Mouse (Mus musculus): ENCODE results near the gene Adgrg6.

Adgrg6 gene

GRCm38 (mm10) chr10:14365065-14365589 is 180.3 kb downstream of the Adgrg6 start:
- DNase-seq, result peak; percentile 30

GRCm38 (mm10) chr10:14363226-14363625 is 182.2 kb downstream of the Adgrg6 start:
- DNase-seq, result no peak

- DNase-seq, result no peak
These were observed 187.2 kb downstream of the Adgrg6 start for GRCm38 (mm10) chr10:14358271-14358670.

Data from right cerebral cortex, adult 18-20 months (tissue).